Mouse (Mus musculus): Measurements from ENCODE around the gene Soat1.
"Not testable (repeated sequence)": the region's sequence is repeated elsewhere in the genome, so short reads cannot be mapped to it uniquely, and the experiment has no call there.

Soat1 gene

GRCm38 (mm10) chr1:156423493-156423892, 50.6 kb downstream of the Soat1 start:
- DNase-seq = no peak

DNA sequence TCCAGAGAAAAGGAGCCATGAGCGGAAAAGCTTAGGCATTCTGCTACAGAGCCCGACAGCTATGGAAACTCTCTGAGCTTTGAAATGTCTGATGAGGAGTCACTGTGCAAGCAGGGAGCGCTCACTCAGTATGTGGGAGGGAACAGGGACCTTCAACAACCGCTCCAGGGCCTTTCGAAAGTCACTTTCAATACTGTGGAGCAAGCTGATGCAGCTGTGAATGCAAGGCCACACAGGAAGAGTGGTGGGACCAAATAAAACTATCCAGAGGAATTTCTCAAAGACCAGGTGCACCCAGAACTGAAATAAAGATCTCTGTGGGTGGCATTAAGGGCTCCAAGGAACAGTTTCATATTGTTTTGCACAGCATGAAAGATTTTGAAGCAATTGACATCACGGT, 51.3 kb downstream of the Soat1 start:
- DNase-seq = no peak

GRCm38 (mm10) chr1:156420671-156421297, 53.3 kb downstream of the Soat1 start, which contains the start of gene Axdnd1:
Axdnd1 (minus strand) TSS chr1:156421159.
- peak; percentile 93 for DNase-seq

DNA sequence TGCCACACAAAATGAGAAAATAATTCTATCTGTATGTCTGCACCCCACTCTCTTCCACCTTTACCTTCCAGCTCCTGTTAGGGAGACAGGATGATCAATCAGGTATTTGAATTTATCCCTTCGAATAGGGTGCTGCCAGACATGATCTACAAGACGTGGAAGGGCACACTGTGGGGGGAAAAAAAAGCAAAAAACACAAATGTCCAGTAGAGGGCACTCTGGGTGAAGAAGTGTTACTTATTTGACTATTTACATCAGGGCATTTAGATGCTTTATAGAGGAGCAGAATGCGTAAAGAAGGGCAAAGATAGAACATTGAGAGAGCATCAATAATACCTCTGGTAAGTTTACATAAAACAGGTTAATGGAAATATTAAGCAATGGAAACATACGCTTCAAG, 56.0 kb downstream of the Soat1 start:
- peak; percentile 78 for DNase-seq

- peak; percentile 84 for DNase-seq
Measured at GRCm38 (mm10) chr1:156408521-156408920, 65.6 kb downstream of the Soat1 start.

GRCm38 (mm10) chr1:156408004-156408403, 66.1 kb downstream of the Soat1 start:
- DNase-seq = peak; percentile 79

- no peak for DNase-seq
Measured at GRCm38 (mm10) chr1:156403251-156403650, 70.9 kb downstream of the Soat1 start.

GRCm38 (mm10) chr1:156402491-156402890, 71.6 kb downstream of the Soat1 start:
- DNase-seq = no peak

DNA sequence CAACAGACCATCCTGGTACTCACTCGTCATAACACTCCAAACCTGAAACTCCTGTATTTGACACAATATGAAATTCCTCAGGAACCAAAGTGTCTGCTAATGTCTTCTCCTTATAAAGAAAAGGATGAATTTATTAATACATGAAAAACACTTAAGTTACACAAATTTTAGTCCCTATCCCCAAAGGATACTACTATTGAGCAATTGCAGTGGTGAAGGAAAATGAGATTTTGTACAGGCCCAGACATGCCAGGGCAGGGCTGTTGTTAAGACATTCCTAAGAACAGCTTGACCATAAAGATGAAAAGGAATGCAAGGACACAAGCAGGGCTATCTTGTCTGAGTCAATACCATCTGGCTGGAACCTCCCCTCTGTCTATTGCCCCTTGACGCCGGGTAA, 74.0 kb downstream of the Soat1 start:
- not testable (repeated sequence) for DNase-seq

GRCm38 (mm10) chr1:156393148-156393547, 81.0 kb downstream of the Soat1 start:
- DNase-seq = no peak

DNA sequence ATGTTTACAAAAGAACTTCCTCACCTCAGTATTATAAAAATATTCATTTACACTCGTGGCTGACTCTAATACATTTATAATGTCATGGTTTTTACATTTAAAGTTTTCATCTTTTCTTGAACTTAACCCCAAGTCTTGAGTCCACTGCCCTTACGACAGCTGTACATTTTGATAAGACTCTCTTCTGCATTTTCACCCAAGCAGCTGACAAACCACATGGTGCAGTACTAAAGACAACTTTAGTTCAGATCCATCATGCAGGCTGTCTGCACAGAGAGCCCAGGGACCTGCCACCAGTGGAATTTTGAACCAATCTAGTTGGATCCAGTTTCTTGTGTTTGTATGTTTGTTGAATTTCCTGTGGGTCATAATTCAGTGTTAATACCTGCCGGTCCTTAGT, 87.3 kb downstream of the Soat1 start:
- no peak for DNase-seq

GRCm38 (mm10) chr1:156386232-156386631, 87.9 kb downstream of the Soat1 start:
- DNase-seq = no peak

DNA sequence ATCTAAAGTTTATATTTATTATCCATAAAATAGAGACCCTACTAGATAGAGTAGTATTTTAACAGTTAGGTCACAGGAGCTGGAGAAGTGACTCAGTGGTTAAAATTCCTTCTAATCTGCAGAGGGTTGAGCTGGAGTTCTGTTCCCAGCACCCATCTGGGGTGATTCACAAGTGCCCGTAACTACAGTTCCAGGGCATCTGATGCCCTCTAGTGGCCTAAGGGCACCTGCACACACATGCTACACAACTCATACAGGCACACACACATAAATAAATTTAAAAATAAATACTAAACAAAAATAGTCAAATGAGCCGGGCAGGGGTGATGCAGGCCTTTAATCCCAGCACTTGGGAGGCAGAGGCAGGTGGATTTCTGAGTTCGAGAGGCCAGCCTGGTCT, 92.9 kb downstream of the Soat1 start:
- peak; percentile 3 for DNase-seq

Data from thymus, postnatal 14 days (tissue).